Mouse (Mus musculus): ENCODE results near the gene Gm960.

The Gm960 gene

GRCm38 (mm10) chr19:4698205-4698677, at the start of gene Gm960:
Gene Gm960 (minus strand): TSS chr19:4698668.
- DNase-seq (ENCODE audit: low spot score), result no peak

GRCm38 (mm10) chr19:4747631-4748312, 49.3 kb upstream of the Gm960 start:
- DNase-seq (ENCODE audit: low spot score), result no peak

GRCm38 (mm10) chr19:4746611-4747010, 48.1 kb upstream of the Gm960 start:
- no peak for DNase-seq (ENCODE audit: low spot score)

- no peak for DNase-seq (ENCODE audit: low spot score)
Measured at GRCm38 (mm10) chr19:4745681-4746080, 47.2 kb upstream of the Gm960 start.

- peak; percentile 61 for DNase-seq (ENCODE audit: low spot score)
Measured at GRCm38 (mm10) chr19:4745057-4745456, 46.6 kb upstream of the Gm960 start.

GRCm38 (mm10) chr19:4744026-4744425, 45.6 kb upstream of the Gm960 start:
- no peak for DNase-seq (ENCODE audit: low spot score)

- DNase-seq (ENCODE audit: low spot score), result peak; percentile 73
Measured at GRCm38 (mm10) chr19:4743524-4743923, 45.1 kb upstream of the Gm960 start.

- no peak for DNase-seq (ENCODE audit: low spot score)
Measured at GRCm38 (mm10) chr19:4742229-4742628, 43.8 kb upstream of the Gm960 start.

- DNase-seq (ENCODE audit: low spot score), result no peak
Measured at GRCm38 (mm10) chr19:4741482-4741881, 43.0 kb upstream of the Gm960 start.

GRCm38 (mm10) chr19:4739762-4740161, 41.3 kb upstream of the Gm960 start:
- no peak for DNase-seq (ENCODE audit: low spot score)

- DNase-seq (ENCODE audit: low spot score), result no peak
Measured at GRCm38 (mm10) chr19:4739053-4739452, 40.6 kb upstream of the Gm960 start.

- no peak for DNase-seq (ENCODE audit: low spot score)
Measured at GRCm38 (mm10) chr19:4737866-4738265, 39.4 kb upstream of the Gm960 start.

- DNase-seq (ENCODE audit: low spot score), result no peak
Measured at GRCm38 (mm10) chr19:4733052-4733451, 34.6 kb upstream of the Gm960 start.

GRCm38 (mm10) chr19:4729186-4729585, 30.7 kb upstream of the Gm960 start:
- no peak for DNase-seq (ENCODE audit: low spot score)

- no peak for DNase-seq (ENCODE audit: low spot score)
Measured at GRCm38 (mm10) chr19:4720671-4721244, 22.3 kb upstream of the Gm960 start.

- no peak for DNase-seq (ENCODE audit: low spot score)
Measured at GRCm38 (mm10) chr19:4720112-4720511, 21.6 kb upstream of the Gm960 start.

- no peak for DNase-seq (ENCODE audit: low spot score)
Measured at GRCm38 (mm10) chr19:4719351-4719764, 20.9 kb upstream of the Gm960 start.

- DNase-seq (ENCODE audit: low spot score), result no peak
Measured at GRCm38 (mm10) chr19:4718716-4719115, 20.2 kb upstream of the Gm960 start.

- no peak for DNase-seq (ENCODE audit: low spot score)
Measured at GRCm38 (mm10) chr19:4717281-4717680, 18.8 kb upstream of the Gm960 start.

- no peak for DNase-seq (ENCODE audit: low spot score)
Measured at GRCm38 (mm10) chr19:4716756-4717155, 18.3 kb upstream of the Gm960 start.

- DNase-seq (ENCODE audit: low spot score), result no peak
Measured at GRCm38 (mm10) chr19:4713886-4714285, 15.4 kb upstream of the Gm960 start.

GRCm38 (mm10) chr19:4712781-4713526, 14.5 kb upstream of the Gm960 start:
- no peak for DNase-seq (ENCODE audit: low spot score)

GRCm38 (mm10) chr19:4712156-4712780, 13.8 kb upstream of the Gm960 start:
- no peak for DNase-seq (ENCODE audit: low spot score)
